Mouse (Mus musculus) MEL (cell line): Measurements from ENCODE around the gene Prrg2. TPM values are rescaled to one million over a fixed set of nuclear protein-coding genes. Genes with fewer than 3 reads are reported as not detected.

Source experiments
- DNase-seq: peaks from one replicate; pipeline ENCODE4 v3.0.0; 2011; ENCODE audit warnings: low read depth, low spot score
- H3K27ac ChIP-seq: 2 replicates; pipeline ENCODE4 v1.5.1; 2012; ENCODE audit warnings: low read depth, mild to moderate bottlenecking, control low read depth, low read length, moderate library complexity; ENCODE audit not compliant: control insufficient read depth
- H3K27me3 ChIP-seq, 2 experiments: fragments of 150-350 bp in 1 of 2; sonication (generic) in 1 of 2; 2 replicates each; pipeline ENCODE4 v1.6.1; 2012; ENCODE audit warnings: low read length in 2 of 2, mild to moderate bottlenecking in 2 of 2, improper control_type of control experiment in 1 of 2, moderate library complexity in 1 of 2; ENCODE audit not compliant: insufficient read depth in 2 of 2, control insufficient read depth in 1 of 2
- H3K36me3 ChIP-seq, 2 experiments: 2 replicates each; pipeline ENCODE4 v1.6.1; 2012 to 2014; ENCODE audit warnings: low read length in 2 of 2, improper control_type of control experiment in 1 of 2, inconsistent platforms in 1 of 2, mild to moderate bottlenecking in 1 of 2; ENCODE audit not compliant: insufficient read depth in 2 of 2, control insufficient read depth in 1 of 2
- H3K4me1 ChIP-seq, 2 experiments: fragments of 150-350 bp in 1 of 2; sonication (generic) in 1 of 2; 2 replicates each; pipeline ENCODE4 v1.6.1; 2012; ENCODE audit warnings: low read length in 2 of 2, improper control_type of control experiment in 1 of 2, mild to moderate bottlenecking in 1 of 2; ENCODE audit not compliant: insufficient read depth in 2 of 2, control insufficient read depth in 1 of 2
- H3K4me3 ChIP-seq, 2 experiments: fragments of 150-350 bp in 1 of 2; sonication (generic) in 1 of 2; 2 replicates each; pipeline ENCODE4 v1.5.1; 2012; ENCODE audit warnings: low read depth in 2 of 2, low read length in 2 of 2, mild to moderate bottlenecking in 2 of 2, moderate library complexity in 2 of 2, control low read depth in 1 of 2, improper control_type of control experiment in 1 of 2; ENCODE audit not compliant: control insufficient read depth in 1 of 2, insufficient read depth in 1 of 2
- H3K79me2 ChIP-seq: 2 replicates; pipeline ENCODE4 v1.6.1; 2012; ENCODE audit warnings: mild to moderate bottlenecking, low read length, moderate library complexity; ENCODE audit not compliant: control insufficient read depth, poor library complexity, insufficient read depth
- H3K9ac ChIP-seq: 2 replicates; pipeline ENCODE4 v1.6.1; 2012; ENCODE audit warnings: low read depth, mild to moderate bottlenecking, control low read depth, low read length, moderate library complexity; ENCODE audit not compliant: control insufficient read depth, poor library complexity, severe bottlenecking
- H3K9me3 ChIP-seq: fragments of 150-350 bp; sonication (generic); replicated peaks from 2 replicates; pipeline ENCODE4 v1.6.1; 2012; ENCODE audit warnings: mild to moderate bottlenecking, low read length, improper control_type of control experiment, moderate library complexity; ENCODE audit not compliant: insufficient read depth
- CHD1 ChIP-seq: IDR thresholded peaks from 2 replicates; pipeline ENCODE4 v1.6.1; 2012; ENCODE audit warnings: low read depth, mild to moderate bottlenecking, inconsistent platforms, low read length, improper control_type of control experiment
- CHD2 ChIP-seq: IDR thresholded peaks from 2 replicates; pipeline ENCODE4 v1.6.1; 2011; ENCODE audit warnings: low read length, improper control_type of control experiment
- CTCF ChIP-seq, 3 experiments: IDR thresholded peaks in 2 of 3; conservative IDR thresholded peaks in 1 of 3; 2 replicates each; pipeline ENCODE4 v1.5.1; 2011 to 2012; ENCODE audit warnings: low read length in 3 of 3, low read depth in 2 of 3, mild to moderate bottlenecking in 2 of 3, improper control_type of control experiment in 1 of 3, inconsistent platforms in 1 of 3, mixed read lengths in 1 of 3, moderate library complexity in 1 of 3; ENCODE audit not compliant: control insufficient read depth in 1 of 3, insufficient read depth in 1 of 3, poor library complexity in 1 of 3, severe bottlenecking in 1 of 3
- ELF1 ChIP-seq: IDR thresholded peaks from 2 replicates; pipeline ENCODE4 v1.6.1; 2014; ENCODE audit warnings: low read depth, mild to moderate bottlenecking, inconsistent platforms, low read length, improper control_type of control experiment, moderate library complexity
- EP300 ChIP-seq, 2 experiments: IDR thresholded peaks; 2 replicates each; pipeline ENCODE4 v1.6.1; 2011; ENCODE audit warnings: improper control_type of control experiment in 2 of 2, low read length in 2 of 2, low read depth in 1 of 2, mild to moderate bottlenecking in 1 of 2
- GABPA ChIP-seq: IDR thresholded peaks from 2 replicates; pipeline ENCODE4 v1.6.1; 2012; ENCODE audit warnings: low read depth, mild to moderate bottlenecking, inconsistent platforms, low read length, improper control_type of control experiment, moderate library complexity
- HCFC1 ChIP-seq: IDR thresholded peaks from 2 replicates; pipeline ENCODE4 v1.6.1; 2012; ENCODE audit warnings: low read depth, mild to moderate bottlenecking, inconsistent platforms, low read length, improper control_type of control experiment, moderate library complexity
- JUND ChIP-seq: IDR thresholded peaks from 2 replicates; pipeline ENCODE4 v1.6.1; 2011; ENCODE audit warnings: low read depth, mild to moderate bottlenecking, improper control_type of control experiment, low read length
- KAT2A ChIP-seq: conservative IDR thresholded peaks from 2 replicates; pipeline ENCODE4 v1.6.1; 2012; ENCODE audit warnings: low read depth, low read length, improper control_type of control experiment, inconsistent platforms
- MAX ChIP-seq: IDR thresholded peaks from 2 replicates; pipeline ENCODE4 v1.6.1; 2011; ENCODE audit warnings: low read length, improper control_type of control experiment
- MAZ ChIP-seq: IDR thresholded peaks from 2 replicates; pipeline ENCODE4 v1.6.1; 2012; ENCODE audit warnings: low read depth, mild to moderate bottlenecking, inconsistent platforms, low read length, improper control_type of control experiment
- MXI1 ChIP-seq: IDR thresholded peaks from 2 replicates; pipeline ENCODE4 v1.6.1; 2011; ENCODE audit warnings: mild to moderate bottlenecking, low read depth, low read length, improper control_type of control experiment
- MYC ChIP-seq: IDR thresholded peaks from 2 replicates; pipeline ENCODE4 v1.6.1; 2011; ENCODE audit warnings: low read depth, mild to moderate bottlenecking, low read length, improper control_type of control experiment, moderate library complexity
- NELFE ChIP-seq: IDR thresholded peaks from 2 replicates; pipeline ENCODE4 v1.6.1; 2011; ENCODE audit warnings: low read depth, low read length, improper control_type of control experiment
- NRF1 ChIP-seq: IDR thresholded peaks from 2 replicates; pipeline ENCODE4 v1.6.1; 2014; ENCODE audit warnings: low read depth, mild to moderate bottlenecking, inconsistent platforms, low read length, improper control_type of control experiment, moderate library complexity; ENCODE audit not compliant: poor library complexity, insufficient read depth, severe bottlenecking
- POLR2A ChIP-seq, 2 experiments: IDR thresholded peaks; 2 replicates each; pipeline ENCODE4 v1.6.1; 2011 to 2012; ENCODE audit warnings: low read length in 2 of 2, mild to moderate bottlenecking in 2 of 2, control low read depth in 1 of 2, improper control_type of control experiment in 1 of 2, low read depth in 1 of 2, moderate library complexity in 1 of 2; ENCODE audit not compliant: control insufficient read depth in 1 of 2, insufficient read depth in 1 of 2, poor library complexity in 1 of 2
- POLR2AphosphoS5 ChIP-seq: IDR thresholded peaks from 2 replicates; pipeline ENCODE4 v1.6.1; 2012; ENCODE audit warnings: low read depth, borderline replicate concordance, mild to moderate bottlenecking, inconsistent platforms, low read length, moderate library complexity, mixed read lengths
- RAD21 ChIP-seq: IDR thresholded peaks from 2 replicates; pipeline ENCODE4 v1.6.1; 2011; ENCODE audit warnings: mild to moderate bottlenecking, low read depth, low read length, improper control_type of control experiment
- RCOR1 ChIP-seq: IDR thresholded peaks from 2 replicates; pipeline ENCODE4 v1.6.1; 2012; ENCODE audit warnings: low read depth, mild to moderate bottlenecking, inconsistent platforms, low read length, improper control_type of control experiment
- SIN3A ChIP-seq: IDR thresholded peaks from 2 replicates; pipeline ENCODE4 v1.6.1; 2012; ENCODE audit warnings: low read length, improper control_type of control experiment, inconsistent platforms
- SMC3 ChIP-seq: IDR thresholded peaks from 2 replicates; pipeline ENCODE4 v1.6.1; 2011; ENCODE audit warnings: low read depth, low read length, improper control_type of control experiment
- UBTF ChIP-seq: IDR thresholded peaks from 2 replicates; pipeline ENCODE4 v1.6.1; 2012; ENCODE audit warnings: low read depth, mild to moderate bottlenecking, inconsistent platforms, low read length, improper control_type of control experiment, moderate library complexity, borderline replicate concordance; ENCODE audit not compliant: insufficient read depth
- USF1 ChIP-seq: IDR thresholded peaks from 2 replicates; pipeline ENCODE4 v1.6.1; 2014; ENCODE audit warnings: low read depth, mild to moderate bottlenecking, inconsistent platforms, low read length, improper control_type of control experiment, moderate library complexity
- USF2 ChIP-seq, 2 experiments: IDR thresholded peaks; 2 replicates each; pipeline ENCODE4 v1.6.1; 2011 to 2012; ENCODE audit warnings: improper control_type of control experiment in 2 of 2, low read length in 2 of 2, borderline replicate concordance in 1 of 2, inconsistent platforms in 1 of 2, low read depth in 1 of 2, mild to moderate bottlenecking in 1 of 2; ENCODE audit not compliant: insufficient read depth in 1 of 2
- ZC3H11A ChIP-seq: IDR thresholded peaks from 2 replicates; pipeline ENCODE4 v1.6.1; 2012; ENCODE audit warnings: low read depth, mild to moderate bottlenecking, inconsistent platforms, low read length, improper control_type of control experiment
- ZKSCAN1 ChIP-seq: IDR thresholded peaks from 2 replicates; pipeline ENCODE4 v1.6.1; 2012; ENCODE audit warnings: low read depth, mild to moderate bottlenecking, inconsistent platforms, low read length, improper control_type of control experiment, moderate library complexity
- ZNF384 ChIP-seq: IDR thresholded peaks from 2 replicates; pipeline ENCODE4 v1.6.1; 2012; ENCODE audit warnings: low read depth, mild to moderate bottlenecking, inconsistent platforms, low read length, improper control_type of control experiment
- polyA plus RNA-seq, 2 experiments: library from polyadenylated mRNA; stranded (reverse) in 1 of 2; unstranded in 1 of 2; fragments of >175 nt in 1 of 2; fragments of >200 nt in 1 of 2; gene quantifications; 2 replicates each; pipeline versions ENCODE4 v1.2.1 to v1.2.4; 2012; ENCODE audit warnings: low replicate concordance in 2 of 2, low read depth in 1 of 2; ENCODE audit not compliant: insufficient read length in 2 of 2, insufficient read depth in 1 of 2, missing spikeins in 1 of 2
- total RNA-seq: library from RNA; depleted of rRNA; stranded (reverse); fragments of 300-350 nt; gene quantifications from 2 replicates; pipeline ENCODE4 v1.2.3, GENCODE M21; 2012

Gene Prrg2
- total and polyA plus RNA-seq, 3 experiments: 7.5 to 16.9 TPM; not detected in 1

DNA sequence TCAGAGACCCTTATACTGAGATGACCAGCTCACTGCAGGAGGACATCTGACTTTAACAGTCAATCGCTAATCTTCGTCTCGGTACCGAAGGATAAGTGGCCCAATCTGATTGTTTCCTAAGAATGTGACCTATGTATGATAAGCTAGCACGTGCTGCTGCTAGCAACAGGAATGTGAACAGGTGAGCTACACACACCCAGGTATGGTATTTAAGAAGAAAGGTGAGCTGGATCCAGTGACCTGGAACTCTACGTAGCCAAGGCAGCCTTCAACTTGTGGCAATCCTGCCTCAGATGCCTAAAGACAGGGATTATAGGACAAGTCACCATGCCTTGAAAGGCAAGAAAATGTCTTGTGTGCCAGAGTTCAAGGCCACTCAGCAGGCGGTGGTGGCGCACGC lies 24.1 kb downstream of the Prrg2 start:
- no peak overlapping the region for H3K9ac ChIP-seq
- TF ChIP-seq MXI1 (no peak), MAZ (no peak), CHD1 (no peak), UBTF (no peak), ZKSCAN1 (no peak), HCFC1 (no peak), USF1 (no peak), KAT2A (no peak), JUND (no peak), ZNF384 (no peak), NELFE (no peak)
- DNase-seq: no peak
- no peaks in the 10 kb centered on the region for H3K79me2 ChIP-seq
- H3K27me3 ChIP-seq: no peaks in the 10 kb centered on the region
- no peak overlapping the region for H3K27ac ChIP-seq
- H3K9me3 ChIP-seq: no peaks in the 10 kb centered on the region
- H3K4me1 ChIP-seq: no peaks in the 10 kb centered on the region
- peaks cover 0 to 4% of the 10 kb centered on the region in 2 experiments; a peak in 2 of 4 replicates for H3K36me3 ChIP-seq
- H3K4me3 ChIP-seq: no peak overlapping the region

DNA sequence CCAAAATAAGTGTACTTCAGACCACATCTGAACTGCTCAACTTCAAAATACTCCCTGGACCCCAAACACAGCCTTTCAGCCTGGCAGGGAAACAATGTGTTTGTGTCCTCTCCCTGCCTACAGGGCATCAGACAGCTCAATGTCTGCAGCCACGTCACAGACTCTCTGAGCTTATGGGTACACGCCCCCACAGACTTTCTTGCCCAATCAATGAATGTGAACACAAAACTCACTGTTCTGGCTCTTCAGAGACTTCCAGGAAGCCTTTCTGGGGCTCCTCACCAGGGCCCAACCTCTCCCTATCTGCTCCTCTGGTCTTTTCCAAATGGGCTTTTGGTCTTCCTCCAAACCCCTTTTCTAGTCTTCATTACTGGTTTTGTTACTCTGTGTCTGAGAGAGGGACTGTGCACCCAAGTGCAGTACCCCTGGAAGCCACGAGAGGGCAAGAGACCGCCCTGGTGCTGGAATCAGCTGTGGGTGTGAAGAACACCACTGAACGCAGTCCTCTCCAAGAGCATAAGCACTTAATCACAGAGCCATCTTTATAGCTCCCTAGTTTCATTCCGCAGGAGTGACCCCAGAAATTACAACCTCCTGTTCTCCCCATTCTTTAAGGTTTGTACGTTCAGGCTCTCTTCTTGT lies 24.6 kb downstream of the Prrg2 start:
- DNase-seq: peak; percentile 73
- Histone ChIP-seq H3K79me2 (no peaks in the 10 kb centered on the region), H3K27ac (no peak overlapping the region), H3K4me3 (no peak overlapping the region), H3K9ac (no peak overlapping the region), H3K36me3 (peaks cover 0 to 5% of the 10 kb centered on the region in 2 experiments; a peak in 2 of 4 replicates), H3K9me3 (no peaks in the 10 kb centered on the region), H3K4me1 (no peaks in the 10 kb centered on the region), H3K27me3 (no peaks in the 10 kb centered on the region)
- TF ChIP-seq ZKSCAN1 (no peak), HCFC1 (no peak), CTCF (IDR thresholded peaks at IDR 0.05 in 2 of 3, conservative IDR thresholded peaks at IDR 0.05 in 1 of 3; ENCODE audit: control insufficient read depth in 1 of 3, insufficient read depth in 1 of 3, low read depth in 2 of 3, low read length in 3 of 3, poor library complexity in 1 of 3, severe bottlenecking in 1 of 3) (peak; percentile 81 to 93 (median 82)), SMC3 (peak; percentile 84), ELF1 (no peak), CHD2 (no peak), MYC (no peak), MAX (no peak), RAD21 (peak; percentile 55), POLR2A (IDR thresholded peaks at IDR 0.05; ENCODE audit: control insufficient read depth in 1 of 2, insufficient read depth in 1 of 2, low read depth in 1 of 2, low read length in 2 of 2, poor library complexity in 1 of 2) (no peak), SIN3A (0 out of 2 replicates have a peak, but pooled peaks have one; percentile 31), ZC3H11A (peak; percentile 32; the same call in 1 of the 2 replicates), RCOR1 (no peak), MAZ (no peak), NRF1 (no peak), POLR2AphosphoS5 (no peak), USF2 (IDR thresholded peaks at IDR 0.05; ENCODE audit: borderline replicate concordance in 1 of 2, insufficient read depth in 1 of 2, low read depth in 1 of 2, low read length in 2 of 2) (no peak), EP300 (IDR thresholded peaks at IDR 0.05; ENCODE audit: low read depth in 1 of 2, low read length in 2 of 2) (no peak), ZNF384 (no peak), GABPA (no peak)
